Mouse (Mus musculus) CH12.LX (cell line): ENCODE data around the gene Fam228b.

Experiments
- E2F4 ChIP-seq: IDR thresholded peaks from 2 replicates; pipeline ENCODE4 v1.6.1; 2011; ENCODE audit warnings: low read depth, low read length, improper control_type of control experiment; ENCODE audit not compliant: insufficient replicate concordance
- MAX ChIP-seq: IDR thresholded peaks from 2 replicates; pipeline ENCODE4 v1.6.1; 2011; ENCODE audit warnings: low read length, improper control_type of control experiment
- POLR2AphosphoS2 ChIP-seq: IDR thresholded peaks from 2 replicates; pipeline ENCODE4 v1.6.1; 2011; ENCODE audit warnings: low read depth, low read length, improper control_type of control experiment
- TBP ChIP-seq: conservative IDR thresholded peaks from 2 replicates; pipeline ENCODE4 v1.6.1; 2011; ENCODE audit warnings: low read depth, low read length, improper control_type of control experiment
- ZC3H11A ChIP-seq: IDR thresholded peaks from 2 replicates; pipeline ENCODE4 v1.6.1; 2012; ENCODE audit warnings: low read depth, mild to moderate bottlenecking, inconsistent platforms, low read length, improper control_type of control experiment

DNA sequence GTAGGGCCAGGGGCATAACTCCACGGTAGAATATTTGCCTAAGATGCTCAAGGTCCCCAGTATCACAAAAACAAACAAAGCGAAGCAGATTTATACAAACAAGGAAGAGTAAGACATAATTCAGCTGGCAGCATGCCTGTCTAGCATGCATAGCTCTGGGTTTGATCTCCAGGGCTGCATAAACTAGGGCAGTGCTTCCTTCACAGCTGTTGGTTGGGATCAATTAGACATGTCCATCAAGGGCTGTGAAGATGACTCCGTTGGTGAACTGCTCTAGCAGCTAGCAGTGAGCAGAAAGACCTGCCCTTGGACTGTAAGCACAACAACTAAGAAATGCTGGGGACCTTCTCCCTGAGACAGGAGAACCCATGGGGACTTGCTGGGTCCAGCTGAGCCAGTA is 42.6 kb upstream of the Fam228b start:
- TF ChIP-seq POLR2AphosphoS2 (no peak), TBP (no peak), ZC3H11A (no peak), E2F4 (no peak), MAX (no peak)
